Mouse (Mus musculus) midbrain, embryonic 12.5 days (tissue): Measurements from ENCODE around the gene Ralgps1. TPM values are rescaled to one million over a fixed set of nuclear protein-coding genes. Genes with fewer than 3 reads are reported as not detected.
"Not testable (repeated sequence)": the region's sequence is repeated elsewhere in the genome, so short reads cannot be mapped to it uniquely, and the experiment has no call there.

Experiments
- ATAC-seq: fragments of 200-750 bp; cut with Nextera tagmentation; 2 replicates; pipeline ENCODE4 v1.8.0; 2017; ENCODE audit warnings: low read depth, moderate TSS enrichment, moderate library complexity; ENCODE audit not compliant: low FRiP score
- H3K27ac ChIP-seq: fragments of 300-500 bp; sonication (generic); replicated peaks from 2 replicates; pipeline ENCODE4 v1.5.1; 2016; ENCODE audit warnings: mild to moderate bottlenecking
- H3K27me3 ChIP-seq: fragments of 300-500 bp; sonication (generic); 2 replicates; pipeline ENCODE4 v1.6.1; 2016; ENCODE audit warnings: mild to moderate bottlenecking
- H3K36me3 ChIP-seq: fragments of 300-500 bp; sonication (generic); 2 replicates; pipeline ENCODE4 v1.6.1; 2016
- H3K4me1 ChIP-seq: fragments of 300-500 bp; sonication (generic); 2 replicates; pipeline ENCODE4 v1.6.1; 2016
- H3K4me2 ChIP-seq: fragments of 300-500 bp; sonication (generic); replicated peaks from 2 replicates; pipeline ENCODE4 v1.6.1; 2016; ENCODE audit warnings: mild to moderate bottlenecking, moderate library complexity
- H3K4me3 ChIP-seq: fragments of 300-500 bp; sonication (generic); 2 replicates; pipeline ENCODE4 v1.5.1; 2016; ENCODE audit warnings: mild to moderate bottlenecking
- H3K9ac ChIP-seq: fragments of 300-500 bp; sonication (generic); replicated peaks from 2 replicates; pipeline ENCODE4 v1.6.1; 2016; ENCODE audit warnings: mild to moderate bottlenecking, moderate library complexity
- H3K9me3 ChIP-seq: fragments of 300-500 bp; sonication (generic); 2 replicates; pipeline ENCODE4 v1.6.1; 2016; ENCODE audit warnings: mild to moderate bottlenecking
- WGBS: fragments of 180-500 bp; shearing (Covaris S2); methylation state at CpG from one replicate; pipeline ENCODE4 v1.1.7; 2016; 5-methylcytosine and 5-hydroxymethylcytosine counted together
- polyA plus RNA-seq: library from polyadenylated mRNA; unstranded; fragments of >200 nt; fragmentation: Nextera tagmentation; extraction: Ambion mirVana; gene quantifications from 2 replicates; pipeline ENCODE4 v1.2.1, GENCODE M21; 2016

Gene Ralgps1
- polyA plus RNA-seq, 1 experiment from 2014 or later, result 26.6 TPM

GRCm38 (mm10) chr2:33343413-33343812 is 27.9 kb downstream of the Ralgps1 start:
- WGBS, result 58% methylated on average over 3 of the region's 3 CpGs
- Histone ChIP-seq H3K4me2 (no peak overlapping the region), H3K4me3 (no peak overlapping the region), H3K9ac (no peak overlapping the region), H3K9me3 (no peaks in the 10 kb centered on the region), H3K36me3 (peaks cover 8% of the 10 kb centered on the region; the same call in 1 of the 2 replicates), H3K4me1 (peaks cover 27% of the 10 kb centered on the region), H3K27me3 (peaks cover 4% of the 10 kb centered on the region; the same call in 1 of the 2 replicates), H3K27ac (no peak overlapping the region)
- ATAC-seq, result no peak

- Histone ChIP-seq H3K4me3 (no peak overlapping the region), H3K27me3 (peaks cover 4% of the 10 kb centered on the region; the same call in 1 of the 2 replicates), H3K9ac (no peak overlapping the region), H3K36me3 (peaks cover 11% of the 10 kb centered on the region; the same call in 1 of the 2 replicates), H3K4me2 (no peak overlapping the region), H3K27ac (no peak overlapping the region), H3K9me3 (no peaks in the 10 kb centered on the region), H3K4me1 (peaks cover 27% of the 10 kb centered on the region)
- WGBS, result 79% methylated on average over 4 of the region's 4 CpGs
- no peak for ATAC-seq
Observed at GRCm38 (mm10) chr2:33342148-33342547, 29.1 kb downstream of the Ralgps1 start.

GRCm38 (mm10) chr2:33335789-33336188 is 35.5 kb downstream of the Ralgps1 start:
- Histone ChIP-seq H3K4me1 (no peaks in the 10 kb centered on the region), H3K9me3 (no peaks in the 10 kb centered on the region; the same call in 1 of the 2 replicates), H3K9ac (no peak overlapping the region), H3K36me3 (peaks cover 34% of the 10 kb centered on the region), H3K27ac (no peak overlapping the region), H3K4me2 (no peak overlapping the region), H3K27me3 (no peaks in the 10 kb centered on the region), H3K4me3 (no peak overlapping the region)
- no peak for ATAC-seq

- ATAC-seq, result no peak
- peaks cover under 1% of the 10 kb centered on the region for H3K36me3 ChIP-seq
- 74% methylated on average over 2 of the region's 3 CpGs for WGBS
Observed at GRCm38 (mm10) chr2:33329622-33330021, 41.7 kb downstream of the Ralgps1 start.

GRCm38 (mm10) chr2:33328941-33329340 is 42.3 kb downstream of the Ralgps1 start:
- WGBS, result 89% methylated on average over 1 of the region's 1 CpGs
- no peak overlapping the region for H3K4me3 ChIP-seq
- no peak overlapping the region for H3K9ac ChIP-seq
- no peaks in the 10 kb centered on the region; the same call in 1 of the 2 replicates for H3K4me1 ChIP-seq
- H3K27ac ChIP-seq, result no peak overlapping the region
- no peaks in the 10 kb centered on the region for H3K9me3 ChIP-seq
- no peak overlapping the region for H3K4me2 ChIP-seq
- H3K27me3 ChIP-seq, result peaks cover 37% of the 10 kb centered on the region
- H3K36me3 ChIP-seq, result no peaks in the 10 kb centered on the region
- no peak for ATAC-seq

More at GRCm38 (mm10) chr2:33329622-33330021, 41.7 kb downstream of the Ralgps1 start:
- Histone ChIP-seq H3K9ac (no peak overlapping the region), H3K9me3 (no peaks in the 10 kb centered on the region), H3K4me2 (no peak overlapping the region), H3K4me3 (no peak overlapping the region), H3K27ac (no peak overlapping the region), H3K4me1 (no peaks in the 10 kb centered on the region), H3K27me3 (peaks cover 32% of the 10 kb centered on the region)

GRCm38 (mm10) chr2:33325359-33325758 is 45.9 kb downstream of the Ralgps1 start:
- peaks cover 58% of the 10 kb centered on the region for H3K27me3 ChIP-seq
- no peak overlapping the region for H3K4me2 ChIP-seq
- WGBS, result 77% methylated on average over 3 of the region's 3 CpGs
- H3K27ac ChIP-seq, result no peak overlapping the region
- no peaks in the 10 kb centered on the region for H3K36me3 ChIP-seq
- H3K9ac ChIP-seq, result no peak overlapping the region
- H3K4me3 ChIP-seq, result no peak overlapping the region
- H3K4me1 ChIP-seq, result no peaks in the 10 kb centered on the region; the same call in 1 of the 2 replicates
- H3K9me3 ChIP-seq, result no peaks in the 10 kb centered on the region
- ATAC-seq, result no peak

GRCm38 (mm10) chr2:33323799-33324595 is 47.3 kb downstream of the Ralgps1 start:
- Histone ChIP-seq H3K36me3 (no peaks in the 10 kb centered on the region), H3K9me3 (no peaks in the 10 kb centered on the region), H3K9ac (no peak overlapping the region), H3K4me2 (no peak overlapping the region), H3K27ac (no peak overlapping the region), H3K4me3 (no peak overlapping the region), H3K27me3 (peaks cover 72% of the 10 kb centered on the region), H3K4me1 (no peaks in the 10 kb centered on the region; the same call in 1 of the 2 replicates)
- ATAC-seq, result no peak
- WGBS, result 71% methylated on average over 8 of the region's 8 CpGs

- not testable (repeated sequence) for H3K27ac ChIP-seq, H3K9me3 ChIP-seq, H3K4me1 ChIP-seq, H3K4me2 ChIP-seq, H3K9ac ChIP-seq, H3K36me3 ChIP-seq, H3K4me3 ChIP-seq
- ATAC-seq, result peak; percentile 69; the same call in 1 of the 2 replicates
- peaks cover 80% of the 10 kb centered on the region for H3K27me3 ChIP-seq
- WGBS, result 49% methylated on average over 9 of the region's 9 CpGs
Observed at GRCm38 (mm10) chr2:33323043-33323625, 48.2 kb downstream of the Ralgps1 start.

GRCm38 (mm10) chr2:33321641-33322040 is 49.6 kb downstream of the Ralgps1 start:
- ATAC-seq, result no peak
- no peak overlapping the region for H3K4me2 ChIP-seq
- no peaks in the 10 kb centered on the region for H3K9me3 ChIP-seq
- WGBS, result 76% methylated on average over 2 of the region's 2 CpGs
- H3K9ac ChIP-seq, result no peak overlapping the region
- H3K4me1 ChIP-seq, result peaks cover 7% of the 10 kb centered on the region
- no peaks in the 10 kb centered on the region for H3K36me3 ChIP-seq
- no peak overlapping the region for H3K4me3 ChIP-seq
- peaks cover 70% of the 10 kb centered on the region for H3K27me3 ChIP-seq
- H3K27ac ChIP-seq, result no peak overlapping the region

GRCm38 (mm10) chr2:33321031-33321430 is 50.3 kb downstream of the Ralgps1 start:
- Histone ChIP-seq H3K4me2 (no peak overlapping the region), H3K9ac (no peak overlapping the region), H3K4me3 (no peak overlapping the region), H3K27me3 (peaks cover 66% of the 10 kb centered on the region), H3K36me3 (no peaks in the 10 kb centered on the region), H3K4me1 (peaks cover 12% of the 10 kb centered on the region), H3K27ac (no peak overlapping the region), H3K9me3 (no peaks in the 10 kb centered on the region)
- no peak for ATAC-seq
- WGBS, result 91% methylated on average over 2 of the region's 2 CpGs

- Histone ChIP-seq H3K9me3 (no peaks in the 10 kb centered on the region), H3K27me3 (peaks cover 63% of the 10 kb centered on the region), H3K36me3 (no peaks in the 10 kb centered on the region), H3K9ac (no peak overlapping the region), H3K4me2 (no peak overlapping the region), H3K4me1 (peaks cover 14% of the 10 kb centered on the region), H3K27ac (no peak overlapping the region), H3K4me3 (no peak overlapping the region)
- ATAC-seq, result no peak
- WGBS, result 59% methylated on average over 3 of the region's 3 CpGs
Observed at GRCm38 (mm10) chr2:33320568-33320967, 50.7 kb downstream of the Ralgps1 start.

- WGBS, result 92% methylated on average over 1 of the region's 1 CpGs
- no peaks in the 10 kb centered on the region for H3K9me3 ChIP-seq
- H3K4me2 ChIP-seq, result no peak overlapping the region
- no peak overlapping the region for H3K4me3 ChIP-seq
- no peak for ATAC-seq
- H3K27me3 ChIP-seq, result peaks cover 56% of the 10 kb centered on the region
- H3K36me3 ChIP-seq, result no peaks in the 10 kb centered on the region
- no peak overlapping the region for H3K9ac ChIP-seq
- peaks cover 14% of the 10 kb centered on the region for H3K4me1 ChIP-seq
- H3K27ac ChIP-seq, result no peak overlapping the region
Observed at GRCm38 (mm10) chr2:33319934-33320333, 51.4 kb downstream of the Ralgps1 start.
